Mouse (Mus musculus) 416B (cell line): ENCODE results near the gene Epas1.

ENCODE experiments used
- DNase-seq: peaks from one replicate; pipeline ENCODE4 v3.0.0; 2011; ENCODE audit warnings: low read depth

Gene Epas1

GRCm38 (mm10) chr17:86827391-86828165 is 74.1 kb downstream of the Epas1 start:
- DNase-seq, result no peak

- no peak for DNase-seq
These were observed 75.0 kb downstream of the Epas1 start for GRCm38 (mm10) chr17:86828500-86828899.

GRCm38 (mm10) chr17:86829383-86830175 is 76.1 kb downstream of the Epas1 start:
- DNase-seq, result no peak

- DNase-seq, result no peak
These were observed 77.4 kb downstream of the Epas1 start for GRCm38 (mm10) chr17:86830893-86831292.

GRCm38 (mm10) chr17:86832562-86833327 is 79.2 kb downstream of the Epas1 start:
- DNase-seq, result no peak

GRCm38 (mm10) chr17:86833945-86834344 is 80.4 kb downstream of the Epas1 start:
- DNase-seq, result no peak

- DNase-seq, result no peak
These were observed 85.8 kb downstream of the Epas1 start for GRCm38 (mm10) chr17:86839308-86839707.

- no peak for DNase-seq
These were observed 97.3 kb downstream of the Epas1 start for GRCm38 (mm10) chr17:86850700-86851337.

GRCm38 (mm10) chr17:86851782-86852181 is 98.3 kb downstream of the Epas1 start:
- no peak for DNase-seq

- DNase-seq, result no peak
These were observed 99.1 kb downstream of the Epas1 start for GRCm38 (mm10) chr17:86852591-86853031.

- DNase-seq, result no peak
These were observed 117.1 kb downstream of the Epas1 start for GRCm38 (mm10) chr17:86870586-86870985.

- DNase-seq, result peak; percentile 1
These were observed 119.1 kb downstream of the Epas1 start for GRCm38 (mm10) chr17:86872643-86873042.

GRCm38 (mm10) chr17:86876940-86877339 is 123.4 kb downstream of the Epas1 start:
- DNase-seq, result no peak

GRCm38 (mm10) chr17:86877747-86878146 is 124.2 kb downstream of the Epas1 start:
- no peak for DNase-seq

GRCm38 (mm10) chr17:86880056-86880455 is 126.6 kb downstream of the Epas1 start:
- DNase-seq, result no peak

GRCm38 (mm10) chr17:86880461-86881044 is 127.1 kb downstream of the Epas1 start:
- DNase-seq, result peak; percentile 46
